Mouse (Mus musculus) brown adipose tissue, adult 24 weeks (tissue): ENCODE measurements around the gene Ttll5. TPM values are rescaled to one million over a fixed set of nuclear protein-coding genes. Genes with fewer than 3 reads are reported as not detected.

Experiments
- H3K27ac ChIP-seq: fragments of 200-500 bp; replicated peaks from 2 replicates; pipeline ENCODE4 v1.5.1; 2012; ENCODE audit warnings: low read depth, mild to moderate bottlenecking, low read length
- H3K4me1 ChIP-seq: fragments of 200-500 bp; 2 replicates; pipeline ENCODE4 v1.6.1; 2012; ENCODE audit warnings: low read length, mixed read lengths; ENCODE audit not compliant: control insufficient read depth, insufficient read depth, insufficient read length
- H3K4me3 ChIP-seq: fragments of 200-500 bp; 2 replicates; pipeline ENCODE4 v1.5.1; 2012; ENCODE audit warnings: low read depth, mild to moderate bottlenecking, low read length, moderate library complexity; ENCODE audit not compliant: insufficient read depth
- polyA plus RNA-seq: library from polyadenylated mRNA; stranded (reverse); fragments of >200 nt; gene quantifications from 2 replicates; pipeline ENCODE4 v1.2.4, GENCODE M21; 2012; ENCODE audit not compliant: missing spikeins, insufficient read depth, insufficient read length

Ttll5 gene
- polyA plus RNA-seq, 1 experiment, result 12.2 TPM

DNA sequence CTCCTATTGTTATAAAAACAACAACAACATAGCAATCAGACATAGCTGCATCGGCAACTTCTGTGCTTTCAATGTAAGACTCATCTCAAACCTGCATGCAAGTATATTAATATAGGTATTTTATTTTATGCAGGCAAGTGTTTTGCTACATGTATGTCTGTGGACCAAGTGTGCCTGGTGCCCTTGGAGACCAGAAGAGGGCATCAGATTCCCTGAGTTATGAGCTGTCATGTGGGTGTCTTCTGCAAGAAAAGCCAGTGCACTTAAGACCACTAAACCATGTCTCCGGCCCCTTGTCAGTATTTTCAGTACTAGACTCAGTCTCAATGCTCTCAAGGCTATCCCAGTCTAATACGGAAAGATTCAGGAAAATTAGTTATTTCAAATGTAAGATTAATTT is 106.3 kb downstream of the Ttll5 start:
- Histone ChIP-seq H3K27ac (no peak overlapping the region), H3K4me3 (no peak overlapping the region), H3K4me1 (no peaks in the 10 kb centered on the region)

- Histone ChIP-seq H3K4me1 (no peaks in the 10 kb centered on the region), H3K4me3 (no peak overlapping the region), H3K27ac (no peak overlapping the region)
These were observed 108.8 kb downstream of the Ttll5 start for GRCm38 (mm10) chr12:85933241-85933640.

DNA sequence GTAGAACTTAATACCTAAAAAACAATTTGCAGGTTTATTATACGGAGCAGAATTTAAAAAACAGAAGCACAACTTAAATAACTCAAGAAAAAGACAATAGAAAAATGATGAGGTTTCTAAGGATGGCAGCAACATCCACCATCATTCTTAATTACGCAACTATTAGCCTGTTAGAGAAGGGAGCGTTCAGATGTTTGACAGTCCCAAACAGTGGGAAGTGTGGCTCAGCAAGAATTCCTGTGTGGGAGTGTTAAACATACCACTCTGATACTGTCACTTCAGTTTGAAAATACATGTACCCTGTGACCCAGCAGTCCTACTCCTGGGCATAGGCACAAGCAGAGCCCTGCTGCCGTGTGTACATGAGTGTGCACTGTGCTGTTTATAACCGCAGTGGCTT is 112.9 kb downstream of the Ttll5 start:
- no peaks in the 10 kb centered on the region for H3K4me1 ChIP-seq
- H3K4me3 ChIP-seq, result no peak overlapping the region
- H3K27ac ChIP-seq, result no peak overlapping the region

DNA sequence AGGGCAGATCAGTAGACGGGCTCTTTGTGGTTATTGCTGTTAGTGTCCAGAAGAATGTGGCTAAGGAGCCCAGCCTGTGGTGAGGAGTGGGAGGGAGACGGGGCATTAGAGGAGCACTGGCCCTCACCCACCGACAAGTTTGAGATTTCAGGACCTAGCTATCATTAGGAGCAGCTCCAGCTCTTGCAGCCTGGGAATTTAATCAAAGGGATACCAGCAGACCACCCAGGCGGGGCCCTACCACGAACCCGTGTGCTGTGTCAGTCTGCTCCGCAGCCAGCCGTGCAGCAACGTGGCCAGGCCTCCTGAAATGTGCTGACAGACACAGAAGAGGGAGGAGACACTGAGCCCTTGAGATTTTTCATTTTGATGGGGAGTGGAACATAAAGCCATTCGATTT is 119.0 kb downstream of the Ttll5 start:
- no peaks in the 10 kb centered on the region for H3K4me1 ChIP-seq
- no peak overlapping the region for H3K27ac ChIP-seq
- H3K4me3 ChIP-seq, result no peak overlapping the region

DNA sequence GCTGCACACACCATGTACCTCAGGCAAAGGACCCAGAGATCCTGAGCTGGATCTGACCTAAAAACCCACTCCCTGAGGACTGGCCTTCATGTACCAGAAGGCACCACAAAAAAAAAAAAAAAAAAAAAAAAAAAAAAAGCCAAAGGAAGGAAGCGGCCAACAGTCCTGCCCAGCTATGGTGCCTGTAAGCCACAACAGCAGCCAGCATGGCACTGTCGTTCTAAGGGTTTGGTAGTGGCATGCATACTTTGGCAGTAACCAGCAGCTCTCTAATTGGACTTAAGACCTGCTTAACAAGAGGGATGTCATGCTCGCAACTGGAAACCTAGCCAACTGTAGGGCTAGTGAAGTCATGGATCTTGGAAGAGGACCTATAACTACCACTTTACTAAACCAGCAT is 120.0 kb downstream of the Ttll5 start:
- Histone ChIP-seq H3K27ac (no peak overlapping the region), H3K4me1 (no peaks in the 10 kb centered on the region), H3K4me3 (no peak overlapping the region)

- no peaks in the 10 kb centered on the region for H3K4me1 ChIP-seq
- H3K4me3 ChIP-seq, result no peak overlapping the region
- no peak overlapping the region for H3K27ac ChIP-seq
These were observed 122.7 kb downstream of the Ttll5 start for GRCm38 (mm10) chr12:85947161-85947560.

GRCm38 (mm10) chr12:85949667-85950066 is 125.2 kb downstream of the Ttll5 start:
- Histone ChIP-seq H3K4me1 (no peaks in the 10 kb centered on the region), H3K27ac (no peak overlapping the region), H3K4me3 (no peak overlapping the region)

- Histone ChIP-seq H3K27ac (no peak overlapping the region), H3K4me1 (no peaks in the 10 kb centered on the region), H3K4me3 (no peak overlapping the region)
These were observed 125.9 kb downstream of the Ttll5 start for GRCm38 (mm10) chr12:85950371-85950770.

DNA sequence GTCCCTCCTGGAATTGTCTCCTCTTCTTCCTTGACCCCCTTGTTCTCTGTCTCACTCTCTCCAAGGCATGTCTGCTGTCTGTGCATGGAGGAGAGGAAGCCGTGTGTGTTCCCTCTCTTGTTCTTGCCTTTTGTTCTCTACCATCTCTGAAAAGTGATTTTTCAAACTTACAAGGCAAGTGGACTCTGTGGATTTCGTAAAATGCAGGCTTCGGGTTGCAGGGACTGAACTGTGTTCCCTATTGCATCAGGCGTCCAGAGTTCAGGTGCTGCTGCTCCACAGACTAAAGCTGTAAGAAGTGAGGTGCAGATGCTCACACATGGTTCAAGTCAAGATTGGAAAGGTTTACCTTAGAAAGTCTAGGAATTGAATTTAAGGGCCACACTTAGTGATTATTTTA is 126.6 kb downstream of the Ttll5 start:
- Histone ChIP-seq H3K4me1 (no peaks in the 10 kb centered on the region), H3K27ac (no peak overlapping the region), H3K4me3 (no peak overlapping the region)

DNA sequence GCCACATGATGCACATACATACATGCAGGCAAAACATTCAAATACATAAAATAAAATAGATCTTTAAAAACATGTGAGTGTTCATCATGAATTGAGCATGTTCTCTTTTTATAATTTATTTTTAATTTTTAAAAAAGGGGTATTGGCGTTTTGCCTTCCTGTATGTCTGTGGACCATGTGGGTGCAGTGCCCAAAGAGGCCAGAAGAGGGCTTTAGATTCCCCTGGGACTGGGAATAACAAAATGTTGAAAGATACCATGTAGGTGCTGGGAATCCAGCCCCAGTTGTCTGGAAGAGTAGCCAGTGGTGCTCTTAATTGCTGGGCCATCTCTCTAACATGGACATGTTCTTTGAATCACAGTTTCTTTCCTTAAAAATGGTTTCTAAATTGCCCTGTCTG is 127.4 kb downstream of the Ttll5 start:
- Histone ChIP-seq H3K4me1 (no peaks in the 10 kb centered on the region), H3K27ac (no peak overlapping the region), H3K4me3 (no peak overlapping the region)

GRCm38 (mm10) chr12:85952349-85952748 is 127.9 kb downstream of the Ttll5 start:
- H3K27ac ChIP-seq, result no peak overlapping the region
- H3K4me3 ChIP-seq, result no peak overlapping the region
- H3K4me1 ChIP-seq, result no peaks in the 10 kb centered on the region

DNA sequence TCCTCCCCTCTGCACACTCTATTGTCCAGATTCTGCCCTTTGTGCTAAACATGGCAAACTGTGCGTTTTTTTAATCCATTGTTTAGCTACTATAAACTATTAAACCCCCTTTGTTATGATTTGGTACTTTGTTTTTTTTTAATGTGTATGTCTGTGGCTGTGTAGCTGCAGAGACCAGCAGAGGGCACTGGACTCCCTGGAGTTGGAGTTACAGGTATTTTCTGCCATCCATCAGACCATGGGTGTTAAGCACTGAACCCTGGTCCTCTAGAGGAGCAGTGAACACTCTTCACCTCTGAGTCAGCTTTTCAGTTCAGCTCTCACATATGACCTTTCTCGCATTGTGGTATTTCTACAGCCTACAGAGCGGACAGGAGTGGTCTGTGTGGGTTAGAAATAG is 129.7 kb downstream of the Ttll5 start:
- no peaks in the 10 kb centered on the region for H3K4me1 ChIP-seq
- no peak overlapping the region for H3K4me3 ChIP-seq
- H3K27ac ChIP-seq, result no peak overlapping the region

DNA sequence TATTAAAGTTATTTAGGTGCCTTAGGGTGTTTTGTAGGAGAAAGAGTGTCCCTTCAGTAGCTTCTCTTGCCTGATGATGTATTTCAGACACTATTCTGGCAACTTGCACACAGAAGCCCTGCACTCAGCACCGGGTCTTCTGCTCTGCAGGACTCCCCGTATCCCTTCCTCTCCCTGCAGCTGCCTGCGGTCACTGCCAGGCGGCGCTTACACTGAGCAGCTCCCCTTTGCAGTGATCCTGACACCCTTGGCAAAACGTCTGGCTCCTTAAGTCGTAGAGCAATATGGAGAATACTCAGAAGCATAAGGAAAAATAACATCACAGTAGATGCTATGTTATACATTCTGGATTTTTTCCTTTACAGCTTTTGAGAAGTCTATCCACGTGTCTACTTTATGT is 130.6 kb downstream of the Ttll5 start:
- Histone ChIP-seq H3K27ac (no peak overlapping the region), H3K4me1 (no peaks in the 10 kb centered on the region), H3K4me3 (no peak overlapping the region)

DNA sequence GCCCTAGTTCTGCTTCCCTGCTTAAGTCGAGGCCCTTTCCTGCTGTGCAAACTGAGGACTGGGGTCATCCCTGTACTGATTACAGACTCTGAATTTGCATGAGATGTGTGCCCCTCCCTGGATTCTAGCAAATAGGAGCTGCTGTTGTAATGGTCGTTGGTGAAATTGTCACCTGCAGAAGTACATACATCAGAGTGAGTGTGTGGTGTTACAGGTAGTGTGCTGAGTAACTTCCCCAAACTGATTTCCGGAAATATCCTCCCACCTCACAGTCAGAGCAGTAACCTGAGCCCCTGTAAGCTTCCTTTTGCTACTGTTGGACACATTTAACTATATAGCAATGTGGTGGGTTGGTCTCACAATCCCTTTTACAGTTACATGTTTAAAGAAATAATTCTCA is 131.2 kb downstream of the Ttll5 start:
- no peak overlapping the region for H3K27ac ChIP-seq
- no peaks in the 10 kb centered on the region for H3K4me1 ChIP-seq
- H3K4me3 ChIP-seq, result no peak overlapping the region

DNA sequence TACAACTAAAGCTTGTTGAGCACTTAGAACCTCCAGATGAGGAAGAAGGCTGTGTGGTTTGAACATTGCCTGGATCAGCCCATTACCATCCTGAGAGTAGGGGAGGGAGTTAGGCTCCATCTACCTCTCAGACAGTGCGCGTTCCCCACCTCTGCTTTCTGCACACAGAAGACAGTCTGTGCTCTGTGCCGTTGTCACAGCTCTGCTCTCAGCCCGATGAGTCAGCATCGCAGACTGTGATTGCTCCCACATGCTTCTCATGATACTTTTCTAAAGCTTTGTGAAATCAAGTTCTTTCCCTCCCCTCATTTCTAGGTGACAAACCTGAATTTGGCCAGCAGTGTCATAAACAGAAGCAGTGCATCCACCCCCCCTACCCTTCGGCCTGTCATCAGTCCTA is 131.8 kb downstream of the Ttll5 start:
- Histone ChIP-seq H3K4me1 (no peaks in the 10 kb centered on the region), H3K4me3 (no peak overlapping the region), H3K27ac (no peak overlapping the region)

GRCm38 (mm10) chr12:85958460-85958859 is 134.0 kb downstream of the Ttll5 start:
- Histone ChIP-seq H3K4me1 (peaks cover 5% of the 10 kb centered on the region), H3K27ac (no peak overlapping the region), H3K4me3 (no peak overlapping the region)
